Mouse (Mus musculus) ES-E14 (cell line): ENCODE measurements around the gene Cenpi. TPM values are rescaled to one million over a fixed set of nuclear protein-coding genes. Genes with fewer than 3 reads are reported as not detected.
A peak's percentile ranks its signal among the peaks of the same experiment; 100 is the strongest.

ENCODE experiments used
- DNase-seq: peaks from one replicate; pipeline ENCODE4 v3.0.0-alpha.2; 2013; ENCODE audit warnings: low read depth, low spot score
- H3K27ac ChIP-seq: 2 replicates; pipeline ENCODE4 v1.5.1; 2012; ENCODE audit warnings: low read depth, mild to moderate bottlenecking, low read length, moderate library complexity, mixed read lengths; ENCODE audit not compliant: poor library complexity, insufficient read depth, severe bottlenecking
- H3K36me3 ChIP-seq: 2 replicates; pipeline ENCODE4 v1.6.1; 2012; ENCODE audit warnings: mild to moderate bottlenecking, low read length, moderate library complexity, mixed read lengths; ENCODE audit not compliant: control insufficient read depth, poor library complexity, insufficient read depth, severe bottlenecking
- H3K4me1 ChIP-seq, 2 experiments: fragments of 150-350 bp in 1 of 2; sonication (generic) in 1 of 2; 2 replicates each; pipeline ENCODE4 v1.6.1; 2012; ENCODE audit warnings: low read length in 2 of 2, mild to moderate bottlenecking in 1 of 2, mixed read lengths in 1 of 2; ENCODE audit not compliant: control insufficient read depth in 2 of 2, insufficient read depth in 2 of 2, poor library complexity in 1 of 2
- H3K4me3 ChIP-seq, 2 experiments: fragments of 150-350 bp in 1 of 2; sonication (generic) in 1 of 2; 2 replicates each; pipeline ENCODE4 v1.5.1; 2012; ENCODE audit warnings: low read length in 2 of 2, low read depth in 1 of 2, mild to moderate bottlenecking in 1 of 2, mixed read lengths in 1 of 2; ENCODE audit not compliant: insufficient read depth in 1 of 2, poor library complexity in 1 of 2, severe bottlenecking in 1 of 2
- H3K9ac ChIP-seq: 2 replicates; pipeline ENCODE4 v1.6.1; 2012; ENCODE audit warnings: low read depth, mild to moderate bottlenecking, low read length, mixed read lengths; ENCODE audit not compliant: poor library complexity, insufficient read depth, severe bottlenecking
- H3K9me3 ChIP-seq: fragments of 150-350 bp; sonication (generic); 2 replicates; pipeline ENCODE4 v1.6.1; 2012; ENCODE audit warnings: low read depth, mild to moderate bottlenecking, low read length; ENCODE audit not compliant: control insufficient read depth, insufficient read depth
- CHD2 ChIP-seq: IDR thresholded peaks from 2 replicates; pipeline ENCODE4 v1.6.1; 2014; ENCODE audit warnings: mild to moderate bottlenecking, low read depth, low read length, inconsistent platforms
- HCFC1 ChIP-seq: IDR thresholded peaks from 2 replicates; pipeline ENCODE4 v1.6.1; 2012; ENCODE audit warnings: low read length, inconsistent platforms, borderline replicate concordance; ENCODE audit not compliant: insufficient read depth
- MAFK ChIP-seq: IDR thresholded peaks from 2 replicates; pipeline ENCODE4 v1.6.1; 2014; ENCODE audit warnings: mild to moderate bottlenecking, low read depth, low read length, inconsistent platforms; ENCODE audit not compliant: insufficient read depth
- ZC3H11A ChIP-seq: IDR thresholded peaks from 2 replicates; pipeline ENCODE4 v1.6.1; 2012; ENCODE audit warnings: low read depth, mild to moderate bottlenecking, inconsistent platforms, low read length, borderline replicate concordance
- ZNF384 ChIP-seq: IDR thresholded peaks from 2 replicates; pipeline ENCODE4 v1.6.1; 2012; ENCODE audit warnings: low read depth, low read length, inconsistent platforms
- in situ Hi-C, 2 experiments: fragments of 600-800 bp; cut with MboI; formaldehyde crosslinking; loops; one replicate each; pipeline ENCODE4 v1.15.1; 2025; ENCODE audit warnings: low sequenced_read_pairs in 2 of 2, inconsistent platforms in 1 of 2; ENCODE audit not compliant: unreplicated experiment in 2 of 2
- total RNA-seq: library from RNA; depleted of rRNA; stranded (reverse); fragments of 300-350 nt; gene quantifications from 2 replicates; pipeline ENCODE4 v1.2.3, GENCODE M21; 2012

The Cenpi gene
- total RNA-seq, 1 experiment, result 18.8 TPM

DNA sequence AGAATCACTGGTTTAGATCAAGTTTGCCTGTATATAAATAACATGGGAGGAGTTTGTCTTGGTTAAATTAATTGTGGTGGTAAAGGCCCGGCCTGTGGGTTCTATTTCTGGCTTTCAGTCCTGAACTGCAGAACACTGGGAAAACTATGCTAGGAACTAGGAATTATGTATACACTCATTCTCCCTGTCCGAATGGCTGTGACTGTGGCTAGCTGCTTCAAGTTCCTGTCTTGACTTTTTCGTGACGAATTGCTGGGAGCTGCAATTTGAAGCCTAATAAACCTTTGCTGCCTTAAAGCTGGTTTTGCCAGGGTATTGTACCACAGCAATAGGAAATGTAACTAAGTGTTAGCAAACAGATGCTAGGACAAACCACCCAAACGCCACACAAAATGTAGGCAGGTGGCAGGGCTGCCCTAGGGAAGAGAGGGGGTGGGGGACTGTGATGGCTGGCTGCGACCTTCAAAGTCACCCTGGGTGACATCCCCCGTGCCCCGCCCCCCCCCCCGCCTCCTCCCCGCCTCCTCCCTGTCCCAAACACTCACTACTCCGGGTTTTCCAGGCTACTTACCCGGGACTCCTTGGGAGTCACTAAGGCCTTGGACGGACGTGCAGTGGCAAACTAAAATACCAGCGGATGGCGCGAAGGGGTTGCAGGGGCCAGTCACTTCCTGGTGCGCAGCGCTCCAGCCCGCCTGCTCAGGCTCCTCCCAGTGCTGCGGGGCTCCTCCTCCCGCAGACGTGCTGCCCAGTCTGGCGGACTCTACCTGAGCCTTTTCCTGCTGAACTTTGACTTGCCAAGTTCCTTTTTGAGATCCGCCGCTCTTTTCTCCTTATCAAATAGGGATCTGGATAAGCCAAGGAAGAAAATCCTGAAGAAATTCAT is 31.4 kb upstream of the Cenpi start, which contains the start of gene Trmt2b:
Gene Trmt2b (minus strand): TSS at position 710 of the 886 bp plus-strand sequence.
- in situ Hi-C loops, result no loop called here
- TF ChIP-seq ZNF384, result no peak
- TF ChIP-seq ZC3H11A, result no peak
- TF ChIP-seq CHD2, result no peak
- no peak for TF ChIP-seq HCFC1
- no peak for TF ChIP-seq MAFK
- Histone ChIP-seq H3K9me3 (no peaks in the 10 kb centered on the region), H3K27ac (no peak within 1 kb of the TSS; the same call in 1 of the 2 replicates), H3K4me3 (peak within 1 kb of the TSS; percentile 48 to 62), H3K9ac (peak within 1 kb of the TSS; percentile 63), H3K36me3 (no peaks in the 10 kb centered on the region), H3K4me1 (no peaks in the 10 kb centered on the region)
- DNase-seq, result peak; percentile 28

DNA sequence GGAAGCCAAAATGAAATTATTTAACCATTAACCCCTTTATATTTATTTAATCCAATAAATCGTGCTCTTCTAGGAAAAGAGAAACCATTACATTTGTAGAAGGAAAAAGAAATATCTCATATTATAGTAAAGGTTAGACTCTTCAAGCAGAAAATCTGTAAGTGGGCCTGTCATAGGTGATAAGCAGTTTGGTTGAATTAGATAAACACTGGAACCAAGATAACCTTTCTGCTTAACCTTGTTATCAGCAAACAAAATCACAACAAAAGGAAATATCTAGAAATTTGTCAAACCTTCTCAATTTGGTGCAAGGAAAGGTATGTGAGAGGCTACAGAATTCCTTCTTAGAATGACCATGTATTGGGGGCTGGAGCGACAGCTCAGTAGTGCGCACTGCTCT is 27.4 kb upstream of the Cenpi start:
- Histone ChIP-seq H3K9me3 (no peaks in the 10 kb centered on the region), H3K4me1 (no peaks in the 10 kb centered on the region), H3K27ac (no peak overlapping the region), H3K9ac (no peak overlapping the region), H3K36me3 (no peaks in the 10 kb centered on the region), H3K4me3 (no peak overlapping the region)
- TF ChIP-seq MAFK (no peak), ZC3H11A (no peak), ZNF384 (no peak), CHD2 (no peak), HCFC1 (no peak)
- DNase-seq, result no peak
- in situ Hi-C loops, result no loop called here

DNA sequence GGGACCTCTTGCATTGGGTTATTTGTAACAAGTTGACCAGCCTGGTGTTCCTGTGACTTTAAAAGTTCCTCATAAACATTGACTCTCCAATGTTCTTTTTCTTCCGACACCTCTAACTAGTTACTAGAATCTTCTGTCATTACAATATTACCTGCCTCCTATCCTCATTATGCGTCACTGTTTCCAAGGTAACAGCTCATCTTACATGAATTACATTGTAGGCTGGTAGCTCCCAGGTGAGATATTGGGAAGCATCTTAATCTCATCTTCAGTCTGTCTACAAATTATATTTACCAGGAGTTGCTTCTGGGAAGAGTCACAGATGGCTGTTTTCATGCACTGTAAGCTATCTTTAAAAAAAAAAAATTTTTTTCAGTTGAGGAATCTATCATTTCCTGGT is 22.8 kb upstream of the Cenpi start:
- H3K4me3 ChIP-seq, result no peak overlapping the region
- H3K27ac ChIP-seq, result no peak overlapping the region
- in situ Hi-C loops, result no loop called here
- no peaks in the 10 kb centered on the region for H3K36me3 ChIP-seq
- no peaks in the 10 kb centered on the region for H3K9me3 ChIP-seq
- TF ChIP-seq MAFK (no peak), CHD2 (no peak), HCFC1 (no peak), ZNF384 (no peak), ZC3H11A (no peak)
- H3K4me1 ChIP-seq, result no peaks in the 10 kb centered on the region
- no peak for DNase-seq
- no peak overlapping the region for H3K9ac ChIP-seq

DNA sequence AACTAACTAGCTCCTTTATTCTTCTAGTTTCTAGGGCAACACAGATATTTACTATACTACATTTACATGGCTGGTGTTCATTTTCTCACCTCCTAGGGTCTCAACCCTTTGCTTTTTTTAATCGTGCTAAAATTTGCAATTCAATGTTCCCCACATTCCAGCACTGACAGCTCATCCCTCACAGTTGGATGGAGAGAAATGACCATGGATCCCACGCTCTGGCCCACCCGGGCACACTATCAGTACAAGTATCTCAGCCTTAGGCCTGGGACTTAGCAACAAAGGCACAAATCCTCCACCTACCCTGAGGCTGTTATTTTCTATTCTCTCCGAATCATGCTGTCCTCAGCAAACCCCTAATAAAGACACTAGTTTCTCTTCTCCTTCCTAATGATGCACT is 22.1 kb upstream of the Cenpi start:
- in situ Hi-C loops, result no loop called here
- H3K4me3 ChIP-seq, result no peak overlapping the region
- TF ChIP-seq ZC3H11A, result no peak
- TF ChIP-seq ZNF384, result no peak
- TF ChIP-seq MAFK, result no peak
- no peak for TF ChIP-seq CHD2
- TF ChIP-seq HCFC1, result no peak

More for the DNA sequence above, 22.1 kb upstream of the Cenpi start:
- Histone ChIP-seq H3K27ac (no peak overlapping the region), H3K4me1 (no peaks in the 10 kb centered on the region), H3K36me3 (no peaks in the 10 kb centered on the region), H3K9me3 (no peaks in the 10 kb centered on the region), H3K9ac (no peak overlapping the region)
- DNase-seq, result no peak
